Mouse (Mus musculus) 3134 (cell line): ENCODE measurements around the gene Rsad1.

Experiments used
- DNase-seq: peaks from one replicate; pipeline ENCODE4 v3.0.0-alpha.2; 2011; ENCODE audit warnings: low spot score; ENCODE audit not compliant: insufficient read length; ENCODE audit errors: extremely low read depth

Gene Rsad1

DNA sequence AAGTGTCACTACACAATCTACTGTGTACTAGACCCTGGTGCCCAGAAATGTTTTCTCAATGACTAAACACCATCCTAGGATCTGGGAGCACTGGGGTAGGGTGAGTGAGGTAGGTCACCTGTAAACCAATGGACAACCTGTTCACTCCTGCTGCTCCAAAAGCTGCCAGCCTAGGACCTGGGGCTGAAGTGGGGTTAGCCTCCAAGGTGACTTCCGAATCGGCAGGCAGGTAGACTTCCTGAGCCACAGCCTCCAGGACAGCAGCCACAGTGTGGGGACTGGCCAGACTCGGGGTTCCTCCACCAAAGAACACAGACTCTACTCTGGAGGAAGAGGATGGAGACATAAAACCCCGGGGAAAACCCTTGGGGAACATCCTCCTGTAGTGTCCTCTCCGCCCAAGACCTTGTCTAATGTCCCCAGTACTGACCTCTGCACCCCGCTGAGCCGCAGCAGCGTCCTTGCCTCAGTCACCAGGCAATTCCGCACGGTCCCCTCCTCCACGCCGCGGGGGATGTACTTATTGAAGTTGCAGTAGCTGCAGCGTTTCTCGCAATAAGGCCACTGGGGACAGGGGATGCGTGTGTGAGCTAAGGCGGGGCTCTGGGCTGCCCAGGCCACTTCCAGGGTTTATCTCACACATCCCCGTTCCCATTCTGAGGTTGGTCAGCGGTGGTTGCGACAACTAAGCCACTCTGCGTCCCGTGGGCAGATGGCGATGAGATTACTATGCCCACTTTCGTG is 842 bp downstream of the Rsad1 start:
- peak; percentile 76 for DNase-seq

DNA sequence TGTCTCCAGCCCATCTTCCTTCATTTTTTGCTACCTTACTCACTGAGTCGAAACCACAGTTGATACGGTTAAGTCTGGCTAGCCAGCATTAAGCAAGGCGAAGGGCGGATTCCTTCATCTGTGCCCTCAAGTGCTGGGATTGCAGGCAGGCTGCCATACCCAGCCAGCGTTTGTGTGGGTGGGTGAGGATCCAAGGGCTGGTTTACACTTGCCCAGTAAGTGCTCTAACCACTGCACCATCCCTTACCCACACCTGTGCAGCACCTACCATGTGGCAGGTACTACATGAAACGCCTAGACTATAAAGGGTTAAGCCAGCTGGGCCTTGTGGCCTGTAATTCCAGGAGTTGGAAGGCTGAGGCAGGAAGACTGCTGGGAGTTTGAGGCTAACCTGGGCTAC is 1.8 kb downstream of the Rsad1 start:
- DNase-seq, result no peak

- DNase-seq, result no peak
Measured at GRCm38 (mm10) chr11:94546381-94546780, 2.7 kb downstream of the Rsad1 start.

GRCm38 (mm10) chr11:94544422-94544821 is 4.6 kb downstream of the Rsad1 start:
- DNase-seq, result no peak

- peak; percentile 75 for DNase-seq
Measured at GRCm38 (mm10) chr11:94543932-94544331, 5.1 kb downstream of the Rsad1 start.

- DNase-seq, result peak; percentile 59
Measured at GRCm38 (mm10) chr11:94543344-94543743, 5.7 kb downstream of the Rsad1 start.

DNA sequence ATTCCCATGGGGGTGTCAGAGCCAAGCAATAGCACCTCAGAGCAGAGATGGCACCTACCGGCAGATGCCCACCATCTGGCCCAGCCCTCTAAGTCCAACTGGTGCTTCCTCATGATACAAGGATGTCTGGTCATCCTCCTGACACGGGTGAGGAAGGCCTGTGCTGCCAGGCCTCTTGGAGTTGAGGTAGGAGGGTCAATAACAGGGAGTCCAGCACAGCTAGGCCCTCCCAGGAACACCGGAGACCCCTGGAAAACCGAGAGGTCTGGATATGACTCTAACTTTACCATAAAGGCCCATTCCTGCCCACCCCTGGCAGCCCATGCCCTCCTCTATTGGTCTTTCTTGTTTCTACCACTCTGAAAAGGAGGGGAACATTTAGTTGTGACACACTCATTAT is 6.7 kb downstream of the Rsad1 start:
- no peak for DNase-seq

GRCm38 (mm10) chr11:94539761-94540160 is 9.3 kb downstream of the Rsad1 start:
- DNase-seq, result no peak

DNA sequence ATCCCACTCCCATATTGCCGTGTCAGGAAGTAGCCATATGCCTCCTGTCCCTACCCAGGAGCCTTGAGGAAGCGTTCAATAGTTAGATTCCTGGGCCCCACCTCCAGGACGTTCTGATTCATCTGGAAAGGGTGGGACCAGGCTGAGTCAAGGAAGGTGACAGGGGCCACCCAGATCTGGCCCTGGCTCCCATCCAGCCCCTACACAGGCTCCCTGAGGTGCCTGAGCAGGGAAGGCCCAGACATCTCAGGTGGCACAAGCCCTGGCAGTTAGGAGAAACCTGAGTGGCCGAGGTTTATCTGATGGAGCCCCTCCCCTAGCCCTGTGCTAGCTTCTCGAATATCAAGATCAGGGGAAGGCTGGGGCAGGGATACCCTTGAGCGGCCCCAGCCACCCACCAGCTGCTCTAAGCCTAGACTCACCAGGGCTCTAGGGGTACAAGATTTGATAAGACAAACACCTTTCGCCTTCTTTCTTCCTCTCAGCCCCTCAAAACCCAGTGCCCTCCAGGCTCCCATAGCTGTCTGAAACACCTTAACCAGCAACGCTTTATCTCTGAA is 10.2 kb downstream of the Rsad1 start:
- peak; percentile 24 for DNase-seq

- DNase-seq, result no peak
Measured at GRCm38 (mm10) chr11:94533171-94533570, 15.9 kb downstream of the Rsad1 start.

DNA sequence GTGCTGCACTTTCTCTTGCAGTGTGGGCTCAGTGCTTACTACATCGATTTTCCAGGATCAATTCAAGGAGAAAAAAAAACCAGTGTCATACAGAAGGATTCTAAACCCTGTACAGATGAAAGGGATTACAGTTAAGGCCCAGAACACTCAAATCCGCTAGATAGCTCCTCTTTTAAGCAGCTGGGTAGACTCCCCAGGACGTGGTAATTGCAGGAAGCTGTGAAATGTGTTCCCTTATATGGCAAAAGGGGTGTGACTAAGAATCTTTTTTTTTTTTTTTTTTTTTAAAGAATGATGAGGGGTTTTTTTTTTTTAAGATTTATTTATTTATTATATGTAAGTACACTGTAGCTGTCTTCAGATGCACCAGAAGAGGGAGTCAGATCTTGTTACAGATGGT is 20.2 kb downstream of the Rsad1 start:
- DNase-seq, result no peak

- no peak for DNase-seq
Measured at GRCm38 (mm10) chr11:94526171-94526879, 22.7 kb downstream of the Rsad1 start.

DNA sequence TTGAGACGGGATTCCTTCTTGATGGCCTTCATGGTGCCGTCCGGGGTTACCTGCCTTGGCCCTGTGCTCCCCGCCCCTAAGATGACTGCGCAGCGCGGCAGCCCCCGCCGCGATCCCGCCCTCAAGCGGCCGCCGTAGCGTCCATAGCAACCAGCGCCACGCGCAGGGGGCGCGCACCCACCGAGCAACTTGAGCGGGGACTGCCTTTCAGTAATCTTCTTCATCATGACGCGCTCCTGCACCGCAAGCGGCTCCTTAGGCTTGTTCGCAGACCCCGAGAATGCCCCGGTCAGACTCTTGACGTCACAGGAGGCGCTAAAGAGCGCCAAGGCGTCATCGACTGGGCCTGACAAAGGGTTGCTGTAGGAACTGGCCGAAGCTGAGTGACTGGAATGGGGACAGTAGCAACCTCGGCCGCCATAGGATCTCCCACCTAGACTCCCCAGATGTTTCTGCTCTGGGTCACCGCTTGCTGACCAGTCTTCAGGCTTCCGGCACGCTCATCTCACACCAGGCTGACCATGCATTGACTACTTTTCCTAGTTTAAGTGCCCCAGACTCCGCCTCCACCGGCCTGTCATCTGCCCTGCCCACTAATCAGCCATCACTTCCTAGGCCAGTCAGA is 27.7 kb downstream of the Rsad1 start, which contains the start of gene Mycbpap:
TSS of gene Mycbpap (minus strand) at position 524 of the 625 bp plus-strand sequence.
- no peak for DNase-seq

DNA sequence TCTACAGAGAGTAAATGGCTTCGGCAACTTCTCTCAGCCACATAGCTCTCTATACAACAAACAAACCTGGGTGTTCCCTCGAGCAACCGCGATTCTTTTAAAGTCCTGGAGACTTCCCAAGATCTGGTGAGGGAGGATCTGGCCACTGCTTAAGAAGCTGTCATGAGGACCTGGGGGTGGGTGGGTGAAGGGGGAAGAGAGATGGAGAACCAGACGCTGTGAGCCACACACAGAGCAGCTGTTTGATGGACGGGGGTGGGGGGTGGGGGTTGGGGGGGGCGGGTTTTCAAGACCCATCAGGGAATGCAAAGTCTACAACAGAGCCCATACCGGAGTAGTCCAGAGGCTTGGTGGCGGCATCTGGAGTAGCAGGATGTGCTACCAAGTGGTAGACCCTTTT is 35.6 kb downstream of the Rsad1 start:
- DNase-seq, result no peak

GRCm38 (mm10) chr11:94508976-94509375 is 40.1 kb downstream of the Rsad1 start:
- no peak for DNase-seq

DNA sequence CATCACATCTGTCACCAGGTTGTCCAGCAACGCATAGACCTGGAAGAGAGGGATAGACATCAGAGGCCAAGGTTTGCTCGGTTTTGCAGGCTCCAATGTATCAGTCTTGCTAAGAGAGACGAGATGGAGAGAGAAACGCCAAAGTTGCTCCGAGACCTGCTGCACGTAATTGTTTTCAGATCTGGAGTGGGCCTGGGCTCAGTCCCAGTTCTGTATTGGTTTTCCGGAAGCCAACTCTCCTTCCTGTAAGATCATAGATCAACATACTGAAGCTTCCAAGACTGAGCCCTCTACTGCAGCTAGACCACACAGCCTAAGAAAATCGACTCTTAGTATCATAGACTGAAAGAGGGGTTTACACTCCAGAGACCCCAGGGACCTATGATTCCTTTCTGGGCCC is 47.6 kb downstream of the Rsad1 start:
- no peak for DNase-seq

DNA sequence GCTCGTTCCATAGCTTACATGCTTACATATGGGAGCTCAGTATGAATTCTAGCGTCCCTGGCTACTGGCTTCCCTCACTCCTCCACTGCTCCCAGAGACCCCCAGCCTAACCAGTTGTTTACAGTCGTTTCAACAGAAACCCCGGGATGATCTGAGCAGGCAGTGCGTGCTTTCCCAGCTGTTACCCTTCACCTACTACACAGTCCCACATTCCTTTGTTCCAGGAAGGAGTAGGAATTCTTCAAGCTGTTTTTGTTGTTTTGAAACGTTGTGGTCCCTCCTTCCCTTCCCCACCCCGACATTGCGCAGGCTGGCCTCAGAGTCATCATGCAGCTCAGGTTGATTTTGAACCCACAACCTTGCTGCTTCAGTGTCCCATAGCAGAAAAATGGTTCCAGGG is 48.7 kb downstream of the Rsad1 start:
- no peak for DNase-seq

DNA sequence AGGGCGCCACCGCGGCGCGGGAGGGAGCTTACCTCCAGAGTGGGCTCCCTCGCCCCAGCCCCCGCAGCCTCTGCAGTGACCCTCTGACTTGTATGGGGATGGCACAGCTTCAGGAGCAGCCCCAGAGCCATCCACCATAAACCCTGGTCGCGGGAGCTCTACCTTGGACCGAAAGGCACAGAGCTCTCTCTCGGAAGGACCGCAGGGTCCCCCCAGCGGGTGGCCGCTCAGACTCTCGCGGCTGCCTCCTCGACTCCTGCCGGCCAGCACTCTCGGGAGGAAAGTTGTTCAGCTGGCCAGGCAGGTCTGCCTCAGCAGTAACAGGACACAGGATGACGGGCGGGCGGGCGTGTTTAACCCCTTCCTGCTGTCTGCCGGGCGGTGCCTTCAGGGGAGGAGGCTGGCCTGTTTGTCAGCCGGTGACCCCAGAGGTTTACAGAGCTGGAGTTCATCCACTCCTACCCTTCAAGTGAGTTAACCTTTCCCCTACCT is 49.3 kb downstream of the Rsad1 start, which contains the start of gene Epn3:
TSS of gene Epn3 (minus strand) at position 314 of the 492 bp plus-strand sequence.
- no peak for DNase-seq

DNA sequence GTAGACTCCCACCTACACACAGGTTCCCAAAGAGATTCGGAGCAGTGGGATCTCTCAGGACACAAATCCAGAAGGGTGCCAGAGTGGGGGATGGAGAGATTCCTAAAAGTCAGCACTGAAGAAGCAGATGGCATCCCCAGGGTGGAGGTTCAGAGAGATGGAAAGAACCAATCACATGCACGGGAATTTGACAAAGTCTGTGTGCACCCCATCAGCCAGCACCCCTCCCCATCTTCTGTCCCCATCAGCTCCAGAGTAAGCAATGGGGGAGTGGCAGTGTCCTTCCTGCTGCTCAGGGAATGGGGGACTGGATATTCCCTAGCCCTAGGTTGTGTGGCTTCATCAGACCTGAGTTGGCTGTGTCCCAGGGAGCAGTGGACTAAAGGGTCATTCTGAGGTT is 50.0 kb downstream of the Rsad1 start:
- no peak for DNase-seq

DNA sequence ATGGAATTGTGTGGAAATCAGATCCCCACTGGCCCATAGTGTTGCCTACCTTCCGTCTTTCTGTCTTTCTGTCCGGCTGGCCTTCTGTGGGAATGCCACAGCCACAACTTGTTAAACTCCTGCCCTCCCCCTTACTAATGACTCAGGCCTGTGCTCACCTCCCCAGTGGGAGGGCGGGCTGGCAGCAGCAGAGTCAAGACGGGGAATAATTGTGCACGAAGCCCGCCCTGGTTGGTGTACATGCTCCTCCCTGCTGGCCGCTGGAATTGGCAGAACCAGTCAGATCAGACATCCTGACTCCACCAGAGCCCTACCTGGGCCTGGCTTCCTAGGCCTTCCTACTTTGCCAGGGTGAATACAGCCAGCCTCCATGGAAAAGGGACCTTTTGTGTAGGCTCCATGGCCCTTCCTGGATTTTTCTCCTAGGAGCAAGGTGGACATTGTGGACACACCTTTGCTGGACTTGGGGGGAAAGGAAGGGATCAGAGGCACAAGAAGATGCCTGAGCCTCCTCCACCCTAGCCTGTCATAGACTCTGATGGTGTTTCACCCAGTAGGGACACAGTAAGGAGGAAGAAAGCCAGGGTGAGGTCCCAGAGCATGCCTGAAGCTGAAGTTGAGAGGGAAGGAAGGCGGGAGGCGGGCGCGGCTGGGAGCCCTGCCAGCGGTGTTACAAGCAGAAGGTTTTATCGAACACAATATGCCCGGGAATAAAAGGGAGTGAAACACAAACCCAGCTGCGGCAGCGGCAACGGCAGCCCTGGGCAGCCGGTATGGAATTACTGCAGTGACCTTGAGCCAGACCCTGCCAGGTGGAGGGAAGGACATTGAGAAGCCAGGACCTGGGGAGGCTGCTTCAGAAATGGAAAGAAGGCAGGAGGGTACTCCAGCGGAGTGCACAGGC is 50.7 kb downstream of the Rsad1 start:
- peak; percentile 82 for DNase-seq
